22 mouse cellular contexts compared by ENCODE assay signal in the genomic region with DNA sequence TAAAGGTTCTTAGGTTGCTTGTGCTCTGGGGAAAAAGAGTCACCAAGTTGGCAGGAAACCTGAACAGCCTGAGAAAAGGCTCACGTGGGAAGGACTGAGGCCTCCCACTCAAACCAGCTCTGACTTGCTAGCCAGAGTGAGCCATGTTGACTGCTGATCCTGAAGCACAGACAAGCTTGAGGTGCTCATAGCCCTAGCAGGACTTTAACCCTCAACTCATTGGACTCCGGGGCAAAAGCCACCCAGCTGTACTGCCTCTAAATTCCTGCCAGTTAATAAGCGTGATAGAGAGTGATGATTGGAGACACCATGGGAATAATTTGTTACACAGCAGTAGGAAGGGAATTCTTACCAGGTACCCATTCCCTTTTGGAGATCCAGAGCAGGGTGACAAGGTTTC.
DNase-seq lines count a peak whose midpoint lies in the region; ATAC-seq and TF ChIP-seq lines count a peak whose summit lies in the region.
"Had no signal": no experiment of that assay in that cellular context is flagged by ENCODE, and none has a peak within 500 bp of the region (broad histone marks: within the 10 kb centered on the region; RNA-seq: fewer than 3 reads in every experiment).

No protein-coding gene starts in this region.

- no peak for TF ChIP-seq POLR2A in liver, adult 2 months (IDR thresholded peaks at IDR 0.05; ENCODE audit: extremely low read depth, insufficient read depth, low read length)

- no peaks in the 10 kb centered on the region for H3K9me3 ChIP-seq in intestine, embryonic 16.5 days (ENCODE audit: control insufficient read depth, low read length)
- no peaks in the 10 kb centered on the region for H3K9me3 ChIP-seq in intestine, embryonic 15.5 days
- no peaks in the 10 kb centered on the region for H3K9me3 ChIP-seq in kidney, postnatal 0 days (replicated peaks; ENCODE audit: low read length)
- H3K9me3 ChIP-seq in forebrain, embryonic 16.5 days (ENCODE audit: control insufficient read depth, low read length) = no peaks in the 10 kb centered on the region
- H3K9me3 ChIP-seq: embryonic facial prominence, embryonic 15.5 days; forebrain, embryonic 10.5 days; heart, embryonic 10.5 days; hindbrain, embryonic 13.5 days had no signal

- no peaks in the 10 kb centered on the region for H3K36me3 ChIP-seq in intestine, embryonic 16.5 days (ENCODE audit: control insufficient read depth, insufficient read depth, low read length)
- H3K36me3 ChIP-seq in intestine, embryonic 15.5 days = no peaks in the 10 kb centered on the region
- no peaks in the 10 kb centered on the region for H3K36me3 ChIP-seq in liver, adult 2 months (ENCODE audit: control insufficient read depth, insufficient read depth, low read length)
- no peaks in the 10 kb centered on the region for H3K36me3 ChIP-seq in kidney, postnatal 0 days (ENCODE audit: insufficient read depth, low read length)
- H3K36me3 ChIP-seq in forebrain, embryonic 16.5 days (ENCODE audit: control insufficient read depth, insufficient read depth) = no peaks in the 10 kb centered on the region
- H3K36me3 ChIP-seq: embryonic facial prominence, embryonic 15.5 days; forebrain, embryonic 10.5 days; heart, embryonic 10.5 days; hindbrain, embryonic 13.5 days had no signal

- no peak for TF ChIP-seq CTCF in liver, adult 2 months (IDR thresholded peaks at IDR 0.05; ENCODE audit: low read depth, low read length)
- TF ChIP-seq CTCF in kidney, postnatal 0 days (IDR thresholded peaks at IDR 0.05; ENCODE audit: low read depth) = no peak

- no peaks in the 10 kb centered on the region for H3K79me2 ChIP-seq in liver, adult 2 months (ENCODE audit: control insufficient read depth, insufficient read depth, low read length)

- H3K27ac ChIP-seq in intestine, embryonic 16.5 days (ENCODE audit: low read length) = no peak overlapping the region
- H3K27ac ChIP-seq in intestine, embryonic 15.5 days = no peak overlapping the region
- no peak overlapping the region for H3K27ac ChIP-seq in liver, adult 2 months (replicated peaks; ENCODE audit: insufficient read depth, low read depth, low read length)
- no peak overlapping the region for H3K27ac ChIP-seq in kidney, postnatal 0 days
- H3K27ac ChIP-seq in forebrain, embryonic 16.5 days (ENCODE audit: low read length) = no peak overlapping the region
- H3K27ac ChIP-seq: embryonic facial prominence, embryonic 15.5 days; forebrain, embryonic 10.5 days; heart, embryonic 10.5 days; hindbrain, embryonic 13.5 days had no signal

- no peaks in the 10 kb centered on the region for H3K27me3 ChIP-seq in intestine, embryonic 16.5 days (replicated peaks; ENCODE audit: control insufficient read depth, insufficient read depth, low read length)
- no peaks in the 10 kb centered on the region for H3K27me3 ChIP-seq in intestine, embryonic 15.5 days (replicated peaks)
- no peaks in the 10 kb centered on the region for H3K27me3 ChIP-seq in liver, adult 2 months (ENCODE audit: control insufficient read depth, insufficient read depth, low read length)
- H3K27me3 ChIP-seq in kidney, postnatal 0 days (ENCODE audit: insufficient read depth, low read length) = no peaks in the 10 kb centered on the region
- H3K27me3 ChIP-seq in forebrain, embryonic 16.5 days (replicated peaks; ENCODE audit: control insufficient read depth, insufficient read depth, low read length) = no peaks in the 10 kb centered on the region
- H3K27me3 ChIP-seq: embryonic facial prominence, embryonic 15.5 days; hindbrain, embryonic 13.5 days had no signal

- no peak overlapping the region for H3K4me3 ChIP-seq in intestine, embryonic 16.5 days (ENCODE audit: low read length)
- no peak overlapping the region for H3K4me3 ChIP-seq in intestine, embryonic 15.5 days (replicated peaks)
- no peak overlapping the region for H3K4me3 ChIP-seq in liver, adult 2 months (ENCODE audit: insufficient read depth, low read depth, low read length)
- H3K4me3 ChIP-seq in kidney, postnatal 0 days (replicated peaks; ENCODE audit: low read depth, low read length) = no peak overlapping the region
- no peak overlapping the region for H3K4me3 ChIP-seq in forebrain, embryonic 16.5 days (replicated peaks; ENCODE audit: low read length)
- H3K4me3 ChIP-seq: embryonic facial prominence, embryonic 15.5 days; erythroblast, embryonic 14.5 days; forebrain, embryonic 10.5 days; heart, embryonic 10.5 days; hindbrain, embryonic 13.5 days had no signal

- peak; percentile 85 for ATAC-seq in intestine, embryonic 16.5 days
- ATAC-seq in intestine, embryonic 15.5 days = no peak
- ATAC-seq in kidney, postnatal 0 days (replicated peaks; ENCODE audit: low FRiP score, low read depth) = peak; percentile 78
- ATAC-seq in forebrain, embryonic 16.5 days = no peak
- ATAC-seq: activated CD4-positive, CD25-positive, alpha-beta regulatory T cell, adult 4 months; forebrain, embryonic 14.5 days had no signal

- WGBS in intestine, embryonic 16.5 days = 68% methylated on average over 3 of the region's 3 CpGs
- WGBS in intestine, embryonic 15.5 days = 88% methylated on average over 3 of the region's 3 CpGs
- 71% methylated on average over 3 of the region's 3 CpGs for WGBS in liver, adult 2 months
- 56% methylated on average over 3 of the region's 3 CpGs for WGBS in kidney, postnatal 0 days
- WGBS in forebrain, embryonic 16.5 days = 91% methylated on average over 3 of the region's 3 CpGs

- no peaks in the 10 kb centered on the region for H3K4me1 ChIP-seq in intestine, embryonic 16.5 days (ENCODE audit: control insufficient read depth, insufficient read depth, low read length)
- no peaks in the 10 kb centered on the region for H3K4me1 ChIP-seq in intestine, embryonic 15.5 days (replicated peaks)
- H3K4me1 ChIP-seq in liver, adult 2 months (ENCODE audit: control insufficient read depth, insufficient read depth, low read length) = no peaks in the 10 kb centered on the region
- no peaks in the 10 kb centered on the region for H3K4me1 ChIP-seq in kidney, postnatal 0 days (replicated peaks; ENCODE audit: insufficient read depth, low read length)
- H3K4me1 ChIP-seq in forebrain, embryonic 16.5 days (replicated peaks; ENCODE audit: control insufficient read depth, insufficient read depth, low read length) = no peaks in the 10 kb centered on the region
- H3K4me1 ChIP-seq: embryonic facial prominence, embryonic 15.5 days; forebrain, embryonic 10.5 days; heart, embryonic 10.5 days; hindbrain, embryonic 13.5 days had no signal

- no peak overlapping the region for H3K4me2 ChIP-seq in intestine, embryonic 16.5 days (ENCODE audit: low read depth, low read length)
- no peak overlapping the region for H3K4me2 ChIP-seq in intestine, embryonic 15.5 days (replicated peaks)
- no peak overlapping the region for H3K4me2 ChIP-seq in kidney, postnatal 0 days (ENCODE audit: low read length)
- no peak overlapping the region for H3K4me2 ChIP-seq in forebrain, embryonic 16.5 days (ENCODE audit: low read length)
- H3K4me2 ChIP-seq: embryonic facial prominence, embryonic 15.5 days; hindbrain, embryonic 13.5 days had no signal

- H3K9ac ChIP-seq in intestine, embryonic 16.5 days (ENCODE audit: low read depth, low read length) = no peak overlapping the region
- no peak overlapping the region for H3K9ac ChIP-seq in intestine, embryonic 15.5 days
- H3K9ac ChIP-seq in liver, adult 2 months (ENCODE audit: low read depth, low read length) = no peak overlapping the region
- H3K9ac ChIP-seq in kidney, postnatal 0 days (ENCODE audit: low read depth, low read length) = no peak overlapping the region
- no peak overlapping the region for H3K9ac ChIP-seq in forebrain, embryonic 16.5 days (replicated peaks; ENCODE audit: low read depth, low read length)
- H3K9ac ChIP-seq: embryonic facial prominence, embryonic 15.5 days; hindbrain, embryonic 13.5 days had no signal

- peak; percentile 6 for DNase-seq in liver, adult 2 months (ENCODE audit: extremely low read depth, low read depth, low spot score)
- DNase-seq in liver = no peak
- no peak for DNase-seq in kidney, postnatal 0 days (ENCODE audit: low spot score)
- DNase-seq in kidney, postnatal 36 days = peak; percentile 69 to 72
- DNase-seq in embryo, embryonic 11 days = no peak
- DNase-seq: adrenal gland, adult 2 months; adrenal gland, postnatal 25 days; cerebellum, adult 2 months; cerebellum, postnatal 10 days; gastrocnemius, postnatal 36 days; heart, adult 18-20 months; heart, postnatal 10 days had no signal

Comparison
In these comparisons a context has a peak if more than half of its experiments do, and no peak if none do; other contexts are left out.
1. ATAC-seq: peak in intestine, embryonic 16.5 days (single experiment) and kidney, postnatal 0 days (single experiment); none in intestine, embryonic 15.5 days (single experiment) and forebrain, embryonic 16.5 days (single experiment).
2. DNase-seq: peak in liver, adult 2 months (single experiment) and kidney, postnatal 36 days (2 of 2); none in liver (single experiment), kidney, postnatal 0 days (single experiment) and embryo, embryonic 11 days (single experiment).